In genomic region chr13:75542253-75542945, GRCm38 (mm10) we compare ENCODE assay signal across 11 mouse cellular contexts.
A peak's percentile ranks its signal among the peaks of the same experiment; 100 is the strongest.
DNase-seq lines count a peak whose midpoint lies in the region; ATAC-seq and TF ChIP-seq lines count a peak whose summit lies in the region.
"Had no signal": no experiment of that assay in that cellular context is flagged by ENCODE, and none has a peak within 500 bp of the region (broad histone marks: within the 10 kb centered on the region; RNA-seq: fewer than 3 reads in every experiment).

No protein-coding gene starts in this region.

- 56% methylated on average over 2 of the region's 2 CpGs for WGBS in kidney, embryonic 15.5 days
- WGBS in lung, adult 2 months = 33% methylated on average over 2 of the region's 2 CpGs
- WGBS in hindbrain, postnatal 0 days = 68% methylated on average over 2 of the region's 2 CpGs

- peak; percentile 55 for DNase-seq in kidney, adult 11 months
- peak; percentile 5 for DNase-seq in MEL-GATA-1-ER (ENCODE audit: extremely low read depth, low read depth)
- DNase-seq in brain, adult 2 months (ENCODE audit: low read depth, low spot score) = peak; percentile 23
- DNase-seq in lung, adult 2 months = peak; percentile 45
- DNase-seq in hindbrain, postnatal 0 days (ENCODE audit: low spot score) = no peak
- DNase-seq in spleen, postnatal 14 days (ENCODE audit: low spot score in 2 of 2) = no peak
- no peak for DNase-seq in layer of hippocampus, postnatal 14 days (ENCODE audit: low spot score in 2 of 2)

- no peak overlapping the region for H3K27ac ChIP-seq in kidney, embryonic 15.5 days
- H3K27ac ChIP-seq in hindbrain, postnatal 0 days = no peak overlapping the region
- H3K27ac ChIP-seq: embryonic facial prominence, embryonic 13.5 days; left cerebral cortex, adult 2 months had no signal

- H3K4me1 ChIP-seq in kidney, embryonic 15.5 days = 0 out of 2 replicates have a peak, but pooled peaks cover 9% of the 10 kb centered on the region
- H3K4me1 ChIP-seq in lung, adult 2 months (ENCODE audit: control insufficient read depth, insufficient read depth, low read length) = peaks cover 2% of the 10 kb centered on the region; the same call in 1 of the 2 replicates
- H3K4me1 ChIP-seq in hindbrain, postnatal 0 days (ENCODE audit: insufficient read depth, low read length) = no peaks in the 10 kb centered on the region
- H3K4me1 ChIP-seq: embryonic facial prominence, embryonic 13.5 days had no signal

- no peaks in the 10 kb centered on the region for H3K9me3 ChIP-seq in kidney, embryonic 15.5 days (replicated peaks)
- H3K9me3 ChIP-seq in hindbrain, postnatal 0 days (ENCODE audit: low read length) = no peaks in the 10 kb centered on the region
- H3K9me3 ChIP-seq: embryonic facial prominence, embryonic 13.5 days had no signal

- no peak for TF ChIP-seq CTCF in lung, adult 2 months (IDR thresholded peaks at IDR 0.05; ENCODE audit: insufficient read depth, low read length)
- TF ChIP-seq CTCF in hindbrain, postnatal 0 days (IDR thresholded peaks at IDR 0.05; ENCODE audit: low read depth) = no peak

- TF ChIP-seq POLR2A in lung, adult 2 months (IDR thresholded peaks at IDR 0.05; ENCODE audit: borderline replicate concordance, extremely low read depth, low read depth, low read length) = no peak

- no peak for ATAC-seq in kidney, embryonic 15.5 days (replicated peaks; ENCODE audit: low FRiP score)
- ATAC-seq in hindbrain, postnatal 0 days = no peak

- no peak overlapping the region for H3K4me3 ChIP-seq in kidney, embryonic 15.5 days (replicated peaks)
- no peak overlapping the region for H3K4me3 ChIP-seq in lung, adult 2 months (replicated peaks; ENCODE audit: extremely low read depth, low read depth, low read length)
- no peak overlapping the region for H3K4me3 ChIP-seq in hindbrain, postnatal 0 days (ENCODE audit: low read length)
- H3K4me3 ChIP-seq: embryonic facial prominence, embryonic 13.5 days; left cerebral cortex, adult 2 months had no signal

- no peaks in the 10 kb centered on the region for H3K36me3 ChIP-seq in kidney, embryonic 15.5 days
- no peaks in the 10 kb centered on the region for H3K36me3 ChIP-seq in hindbrain, postnatal 0 days (ENCODE audit: insufficient read depth, low read length)
- H3K36me3 ChIP-seq: embryonic facial prominence, embryonic 13.5 days had no signal

- no peak overlapping the region for H3K9ac ChIP-seq in kidney, embryonic 15.5 days
- H3K9ac ChIP-seq in hindbrain, postnatal 0 days (replicated peaks; ENCODE audit: low read length) = no peak overlapping the region
- H3K9ac ChIP-seq: embryonic facial prominence, embryonic 13.5 days had no signal

- no peaks in the 10 kb centered on the region for H3K27me3 ChIP-seq in kidney, embryonic 15.5 days
- H3K27me3 ChIP-seq in hindbrain, postnatal 0 days (ENCODE audit: insufficient read depth, low read length) = no peaks in the 10 kb centered on the region
- H3K27me3 ChIP-seq: embryonic facial prominence, embryonic 13.5 days had no signal

- H3K4me2 ChIP-seq in kidney, embryonic 15.5 days = no peak overlapping the region
- no peak overlapping the region for H3K4me2 ChIP-seq in hindbrain, postnatal 0 days (ENCODE audit: low read depth, low read length)
- H3K4me2 ChIP-seq: embryonic facial prominence, embryonic 13.5 days; midbrain, embryonic 11.5 days had no signal

Comparison
In these comparisons a context has a peak if more than half of its experiments do, and no peak if none do; other contexts are left out.
1. DNase-seq: peak in kidney, adult 11 months (single experiment), MEL-GATA-1-ER (single experiment), brain, adult 2 months (single experiment) and lung, adult 2 months (single experiment); none in hindbrain, postnatal 0 days (single experiment), spleen, postnatal 14 days (0 of 2) and layer of hippocampus, postnatal 14 days (0 of 2).